Mouse (Mus musculus): Measurements from ENCODE around the gene Olfr1309.
"Not testable (repeated sequence)": the region's sequence is repeated elsewhere in the genome, so short reads cannot be mapped to it uniquely, and the experiment has no call there.

The Olfr1309 gene

DNA sequence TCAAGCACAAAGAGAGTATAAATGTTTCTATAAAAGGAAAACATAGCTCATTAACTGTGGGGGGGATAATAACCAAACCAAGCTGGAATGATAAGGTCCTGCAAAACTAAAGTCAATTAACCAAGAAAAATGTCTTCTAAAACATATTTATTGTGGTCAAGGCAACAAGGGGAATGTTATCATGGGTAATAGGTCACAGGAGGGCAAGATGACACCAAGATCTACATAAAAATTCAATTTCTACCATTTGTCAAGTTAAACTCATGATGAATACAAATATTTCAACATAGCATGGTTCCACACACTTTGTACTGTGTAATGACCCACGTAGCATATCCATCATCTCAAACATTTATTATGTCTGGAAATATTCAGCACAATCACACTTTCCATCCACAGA, at the start of gene Olfr1309:
Gene Olfr1309, minus strand, starts transcription at position 101 of the 400 bp plus-strand sequence.
- no peak for DNase-seq

DNA sequence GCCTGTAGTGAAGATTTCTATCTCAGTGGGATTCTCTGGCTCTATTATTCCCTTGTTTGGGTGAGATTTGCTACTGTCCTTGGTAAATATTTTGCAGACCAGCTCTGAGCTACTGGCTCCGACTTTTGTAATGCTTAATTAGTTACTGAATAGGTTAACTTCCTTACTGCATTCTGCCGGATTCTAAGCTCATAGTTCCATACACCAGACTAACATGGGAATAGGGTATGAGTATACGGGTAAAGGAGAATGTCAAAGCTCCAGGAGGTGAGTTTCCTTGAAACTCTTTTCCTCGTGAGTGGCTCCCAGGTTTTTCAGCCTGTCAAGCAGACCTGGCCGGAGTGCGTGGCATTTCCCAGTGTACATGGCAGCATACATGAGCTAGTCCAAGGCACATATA, 36.9 kb upstream of the Olfr1309 start:
- DNase-seq, result not testable (repeated sequence)

DNA sequence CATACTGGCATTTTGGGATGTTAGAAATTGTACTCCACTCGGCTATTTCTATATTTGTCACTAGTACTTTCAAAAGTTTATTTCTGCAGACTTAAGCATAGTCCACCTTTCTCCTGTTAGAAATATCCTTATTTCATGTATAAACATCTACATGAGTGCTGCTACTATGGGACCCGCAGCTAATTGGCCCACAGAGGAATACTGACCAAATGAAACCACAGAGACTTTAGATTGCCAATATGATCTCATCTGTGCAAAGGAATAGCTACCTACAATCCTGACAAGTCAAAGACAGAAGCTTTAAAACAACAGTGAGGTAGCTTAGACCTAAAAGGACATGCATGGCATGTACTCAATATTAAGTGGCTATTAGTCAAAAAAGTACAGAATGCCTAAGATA, 34.2 kb upstream of the Olfr1309 start, which contains the start of gene Olfr1311:
Gene Olfr1311, minus strand, starts transcription at position 101 of the 400 bp plus-strand sequence.
- DNase-seq, result no peak

DNA sequence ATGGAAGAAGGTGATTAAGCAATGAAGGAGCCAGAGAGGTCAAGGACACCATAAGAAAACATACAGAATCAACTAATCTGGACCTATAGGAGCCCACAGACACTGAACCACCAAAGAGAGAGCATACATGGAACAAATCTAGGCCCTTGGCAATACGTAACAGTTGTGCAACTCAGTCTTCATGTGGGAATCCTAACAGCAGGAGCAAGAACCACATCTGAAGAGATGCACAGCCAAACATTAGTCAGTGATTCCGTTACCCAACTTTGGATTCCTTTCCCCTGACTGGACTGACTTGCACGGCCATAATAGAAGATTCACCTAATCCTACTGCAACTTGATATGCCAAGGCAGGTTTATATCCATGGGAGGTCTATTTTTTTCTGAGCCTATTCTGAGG, 24.8 kb upstream of the Olfr1309 start:
- no peak for DNase-seq

DNA sequence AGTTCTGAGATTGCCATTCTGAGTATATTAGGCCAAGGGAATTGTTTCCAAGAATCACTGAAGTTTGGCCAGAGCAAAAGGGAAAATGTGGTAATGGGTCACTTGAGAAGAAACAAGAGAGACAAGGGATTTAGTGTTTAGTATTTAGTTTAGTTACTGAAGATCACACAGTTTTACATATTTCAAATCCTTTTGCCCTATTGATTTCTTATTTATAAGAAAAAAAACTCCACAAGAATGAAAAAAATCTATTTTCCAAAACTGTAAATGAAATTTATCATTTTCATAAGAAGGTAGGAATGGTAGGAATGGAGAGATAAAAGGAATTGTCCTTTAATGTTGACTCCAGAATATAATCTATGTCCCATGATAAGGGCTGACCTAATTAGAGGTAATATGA, 22.5 kb upstream of the Olfr1309 start, which contains the start of gene Olfr1310:
Gene Olfr1310, minus strand, starts transcription at position 101 of the 400 bp plus-strand sequence.
- no peak for DNase-seq

DNA sequence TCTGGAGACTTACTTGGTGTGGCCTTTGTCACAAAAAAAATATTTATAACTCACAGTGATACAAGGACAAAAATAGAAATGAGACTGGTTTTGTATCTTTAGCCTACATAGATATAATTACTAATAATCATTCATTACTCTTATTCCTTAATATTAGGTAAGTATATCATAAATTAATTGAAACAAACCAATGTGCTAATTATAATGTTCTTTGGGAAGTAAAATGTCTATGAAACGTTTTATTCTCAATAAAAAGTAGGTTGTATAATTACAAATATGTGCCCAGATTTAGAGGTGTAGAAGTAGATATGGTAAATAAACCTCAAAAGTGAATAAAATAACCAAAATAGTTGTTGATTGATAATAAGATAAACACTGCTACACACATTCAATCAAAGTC, 25.2 kb downstream of the Olfr1309 start, which contains the start of gene Olfr1308:
Gene Olfr1308, minus strand, starts transcription at position 101 of the 400 bp plus-strand sequence.
- DNase-seq, result no peak

DNA sequence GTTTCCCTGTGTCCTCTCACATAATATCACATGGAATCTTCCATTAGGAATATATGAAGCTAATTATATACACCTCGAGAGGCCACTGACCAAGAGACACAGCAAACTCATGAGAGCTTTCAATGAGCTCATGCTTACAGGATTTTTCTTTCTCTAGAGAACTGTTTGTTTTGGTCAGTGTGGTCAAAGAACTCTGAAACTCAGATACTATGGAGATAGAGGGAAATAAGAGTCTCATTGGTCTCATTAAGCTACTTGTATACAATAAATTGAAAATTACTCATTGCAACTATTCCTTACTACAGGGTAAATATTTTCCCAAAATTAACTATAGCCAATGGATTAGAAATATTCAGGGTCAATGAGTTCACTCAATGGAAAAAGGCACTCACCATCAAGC, 40.7 kb downstream of the Olfr1309 start, which contains the start of gene Olfr1307:
Gene Olfr1307, minus strand, starts transcription at position 101 of the 400 bp plus-strand sequence.
- no peak for DNase-seq

Measured in lung, postnatal 10 days (tissue).